8 mouse cellular contexts compared by ENCODE assay signal in genomic region chr5:115531671-115532270, GRCm38 (mm10). TPM values are rescaled to one million over a fixed set of nuclear protein-coding genes. Genes with fewer than 3 reads are reported as not detected.
DNase-seq lines count a peak whose midpoint lies in the region; ATAC-seq lines count a peak whose summit lies in the region.

No protein-coding gene starts in this region.

- no peak overlapping the region for H3K4me2 ChIP-seq in midbrain, embryonic 11.5 days
- no peak overlapping the region for H3K4me2 ChIP-seq in hindbrain, embryonic 16.5 days (ENCODE audit: low read length)
- H3K4me2 ChIP-seq in limb, embryonic 11.5 days (ENCODE audit: low read depth, severe bottlenecking) = peak overlapping the region; percentile 13; the same call in 1 of the 2 replicates
- no peak overlapping the region for H3K4me2 ChIP-seq in midbrain, embryonic 15.5 days

- H3K36me3 ChIP-seq in midbrain, embryonic 10.5 days = 0 out of 2 replicates have a peak, but pooled peaks cover 5% of the 10 kb centered on the region
- no peaks in the 10 kb centered on the region for H3K36me3 ChIP-seq in midbrain, embryonic 11.5 days (ENCODE audit: control insufficient read depth, insufficient read depth, low read length)
- no peaks in the 10 kb centered on the region for H3K36me3 ChIP-seq in hindbrain, embryonic 16.5 days (ENCODE audit: control insufficient read depth, insufficient read depth, low read length)
- H3K36me3 ChIP-seq in limb, embryonic 11.5 days (ENCODE audit: control insufficient read depth, insufficient read depth, low read length) = no peaks in the 10 kb centered on the region
- no peaks in the 10 kb centered on the region for H3K36me3 ChIP-seq in midbrain, embryonic 15.5 days (replicated peaks)

- H3K27ac ChIP-seq in midbrain, embryonic 10.5 days (replicated peaks) = peak overlapping the region; percentile 53
- no peak overlapping the region for H3K27ac ChIP-seq in midbrain, embryonic 11.5 days (ENCODE audit: low read depth, low read length)
- peak overlapping the region; percentile 67 for H3K27ac ChIP-seq in hindbrain, embryonic 16.5 days (ENCODE audit: low read depth, low read length)
- H3K27ac ChIP-seq in limb, embryonic 11.5 days (replicated peaks; ENCODE audit: low read depth, low read length) = peak overlapping the region; percentile 33; the same call in 1 of the 2 replicates
- peak overlapping the region; percentile 24; the same call in 1 of the 2 replicates for H3K27ac ChIP-seq in midbrain, embryonic 15.5 days

- H3K9ac ChIP-seq in midbrain, embryonic 11.5 days (ENCODE audit: low read length) = no peak overlapping the region
- peak overlapping the region; percentile 39; the same call in 1 of the 2 replicates for H3K9ac ChIP-seq in hindbrain, embryonic 16.5 days (ENCODE audit: low read depth, low read length)
- H3K9ac ChIP-seq in limb, embryonic 11.5 days (ENCODE audit: low read length) = peak overlapping the region; percentile 18; the same call in 1 of the 2 replicates
- H3K9ac ChIP-seq in midbrain, embryonic 15.5 days = peak overlapping the region; percentile 3; the same call in 1 of the 2 replicates

- no peak overlapping the region for H3K4me3 ChIP-seq in midbrain, embryonic 10.5 days
- H3K4me3 ChIP-seq in midbrain, embryonic 11.5 days (ENCODE audit: low read depth, low read length) = no peak overlapping the region
- no peak overlapping the region for H3K4me3 ChIP-seq in hindbrain, embryonic 16.5 days (ENCODE audit: low read length)
- H3K4me3 ChIP-seq in limb, embryonic 11.5 days (ENCODE audit: low read depth, low read length) = no peak overlapping the region
- H3K4me3 ChIP-seq in midbrain, embryonic 15.5 days = no peak overlapping the region

- peaks cover 60% of the 10 kb centered on the region for H3K4me1 ChIP-seq in midbrain, embryonic 10.5 days
- H3K4me1 ChIP-seq in midbrain, embryonic 11.5 days (ENCODE audit: control insufficient read depth, insufficient read depth, low read length) = peaks cover 4% of the 10 kb centered on the region
- peaks cover 37% of the 10 kb centered on the region for H3K4me1 ChIP-seq in hindbrain, embryonic 16.5 days (ENCODE audit: control insufficient read depth, insufficient read depth, low read depth, low read length)
- H3K4me1 ChIP-seq in limb, embryonic 11.5 days (ENCODE audit: control insufficient read depth, insufficient read depth, low read length) = peaks cover 62% of the 10 kb centered on the region
- H3K4me1 ChIP-seq in midbrain, embryonic 15.5 days = peaks cover 24% of the 10 kb centered on the region

- H3K9me3 ChIP-seq in midbrain, embryonic 10.5 days (replicated peaks) = no peaks in the 10 kb centered on the region
- no peaks in the 10 kb centered on the region for H3K9me3 ChIP-seq in midbrain, embryonic 11.5 days (ENCODE audit: control insufficient read depth, low read length)
- no peaks in the 10 kb centered on the region for H3K9me3 ChIP-seq in hindbrain, embryonic 16.5 days (ENCODE audit: control insufficient read depth, low read length)
- no peaks in the 10 kb centered on the region for H3K9me3 ChIP-seq in limb, embryonic 11.5 days (ENCODE audit: control insufficient read depth, low read length)
- H3K9me3 ChIP-seq in midbrain, embryonic 15.5 days = no peaks in the 10 kb centered on the region

- H3K27me3 ChIP-seq in midbrain, embryonic 10.5 days (ENCODE audit: low read depth, poor library complexity, severe bottlenecking) = peaks cover 5% of the 10 kb centered on the region
- no peaks in the 10 kb centered on the region for H3K27me3 ChIP-seq in midbrain, embryonic 11.5 days (ENCODE audit: control insufficient read depth, insufficient read depth, low read length)
- H3K27me3 ChIP-seq in hindbrain, embryonic 16.5 days (replicated peaks; ENCODE audit: control insufficient read depth, insufficient read depth, low read length) = no peaks in the 10 kb centered on the region
- no peaks in the 10 kb centered on the region for H3K27me3 ChIP-seq in limb, embryonic 11.5 days (ENCODE audit: control insufficient read depth, insufficient read depth, low read length)
- H3K27me3 ChIP-seq in midbrain, embryonic 15.5 days (replicated peaks) = no peaks in the 10 kb centered on the region

- no peak for ATAC-seq in midbrain, embryonic 11.5 days (ENCODE audit: low FRiP score)
- peak; percentile 87 for ATAC-seq in hindbrain, embryonic 16.5 days
- no peak for ATAC-seq in limb, embryonic 11.5 days (ENCODE audit: insufficient number of reproducible peaks, low FRiP score, low TSS enrichment, low read depth)
- no peak for ATAC-seq in midbrain, embryonic 15.5 days (replicated peaks)

- WGBS in midbrain, embryonic 10.5 days = 59% methylated on average over 18 of the region's 18 CpGs
- WGBS in midbrain, embryonic 11.5 days = 70% methylated on average over 18 of the region's 18 CpGs
- 33% methylated on average over 16 of the region's 18 CpGs for WGBS in hindbrain, embryonic 16.5 days
- 39% methylated on average over 18 of the region's 18 CpGs for WGBS in limb, embryonic 11.5 days
- WGBS in midbrain, embryonic 15.5 days = 51% methylated on average over 18 of the region's 18 CpGs

- DNase-seq in midbrain, embryonic 10.5 days (ENCODE audit: low spot score) = no peak
- no peak for DNase-seq in midbrain, embryonic 11.5 days (ENCODE audit: low spot score, missing footprints)
- peak; percentile 80 for DNase-seq in cerebellum, adult 11 months
- peak; percentile 95 for DNase-seq in gastrocnemius, adult 18-20 months (ENCODE audit: low spot score)
- DNase-seq in limb, embryonic 11.5 days (ENCODE audit: low spot score) = no peak
- DNase-seq in B cell, adult 2 months = no peak

RNA-seq across cellular contexts. Expression of gene Pxn, which starts 25.3 kb away (rescaled TPM):
- polyA plus RNA-seq in midbrain, embryonic 10.5 days (2016; fragmentation: Nextera tagmentation; extraction: Ambion mirVana) = 27.9 and 28.9 TPM in 2 replicates
- 7.3 and 7.7 TPM in 2 replicates for polyA plus RNA-seq in midbrain, embryonic 11.5 days (2014; fragmentation: Nextera tagmentation; extraction: Ambion mirVana)
- 10 to 100 TPM; 87.2 to 94.2 TPM for total RNA-seq in gastrocnemius, adult 18-20 months (2021)
- 19.1 and 23.9 TPM in 2 replicates for polyA plus RNA-seq in hindbrain, embryonic 16.5 days (2015; fragmentation: Nextera tagmentation; extraction: Ambion mirVana)
- polyA plus RNA-seq in limb, embryonic 11.5 days (2014; fragmentation: Nextera tagmentation; extraction: Ambion mirVana) = 13.5 and 17.7 TPM in 2 replicates
- polyA plus RNA-seq in midbrain, embryonic 15.5 days (2015; fragmentation: Nextera tagmentation; extraction: Ambion mirVana) = 20.4 and 20.9 TPM in 2 replicates

RNA-seq across cellular contexts. Expression of gene Rplp0, which starts 27.5 kb away (rescaled TPM):
- 1,126 and 1,338 TPM in 2 replicates for polyA plus RNA-seq in midbrain, embryonic 10.5 days (2016; fragmentation: Nextera tagmentation; extraction: Ambion mirVana)
- polyA plus RNA-seq in midbrain, embryonic 11.5 days (2014; fragmentation: Nextera tagmentation; extraction: Ambion mirVana) = 1,161 and 1,182 TPM in 2 replicates
- 100 to 1,000 TPM; 617 to 621 TPM for total RNA-seq in gastrocnemius, adult 18-20 months (2021)
- polyA plus RNA-seq in hindbrain, embryonic 16.5 days (2015; fragmentation: Nextera tagmentation; extraction: Ambion mirVana) = 814 and 834 TPM in 2 replicates
- 1,447 and 1,526 TPM in 2 replicates for polyA plus RNA-seq in limb, embryonic 11.5 days (2014; fragmentation: Nextera tagmentation; extraction: Ambion mirVana)
- 811 and 847 TPM in 2 replicates for polyA plus RNA-seq in midbrain, embryonic 15.5 days (2015; fragmentation: Nextera tagmentation; extraction: Ambion mirVana)

RNA-seq across cellular contexts. Expression of gene Gcn1l1, which starts 33.3 kb away (rescaled TPM):
- polyA plus RNA-seq in midbrain, embryonic 10.5 days (2016; fragmentation: Nextera tagmentation; extraction: Ambion mirVana) = 52.5 and 61.2 TPM in 2 replicates
- polyA plus RNA-seq in midbrain, embryonic 11.5 days (2014; fragmentation: Nextera tagmentation; extraction: Ambion mirVana) = 27.6 and 32.2 TPM in 2 replicates
- total RNA-seq in gastrocnemius, adult 18-20 months (2021) = 10 to 100 TPM; 27.9 to 31.1 TPM
- polyA plus RNA-seq in hindbrain, embryonic 16.5 days (2015; fragmentation: Nextera tagmentation; extraction: Ambion mirVana) = 32.2 and 39.3 TPM in 2 replicates
- polyA plus RNA-seq in limb, embryonic 11.5 days (2014; fragmentation: Nextera tagmentation; extraction: Ambion mirVana) = 39.6 and 44.5 TPM in 2 replicates
- polyA plus RNA-seq in midbrain, embryonic 15.5 days (2015; fragmentation: Nextera tagmentation; extraction: Ambion mirVana) = 48.3 and 53.4 TPM in 2 replicates

RNA-seq across cellular contexts. Expression of gene Sirt4, which starts 47.2 kb away (rescaled TPM):
- polyA plus RNA-seq in midbrain, embryonic 10.5 days (2016; fragmentation: Nextera tagmentation; extraction: Ambion mirVana) = 15.2 and 17.0 TPM in 2 replicates
- 16.2 and 18.9 TPM in 2 replicates for polyA plus RNA-seq in midbrain, embryonic 11.5 days (2014; fragmentation: Nextera tagmentation; extraction: Ambion mirVana)
- 10 to 100 TPM; 14.8 to 16.5 TPM for total RNA-seq in gastrocnemius, adult 18-20 months (2021)
- 24.8 and 26.8 TPM in 2 replicates for polyA plus RNA-seq in hindbrain, embryonic 16.5 days (2015; fragmentation: Nextera tagmentation; extraction: Ambion mirVana)
- 19.2 and 19.7 TPM in 2 replicates for polyA plus RNA-seq in limb, embryonic 11.5 days (2014; fragmentation: Nextera tagmentation; extraction: Ambion mirVana)
- polyA plus RNA-seq in midbrain, embryonic 15.5 days (2015; fragmentation: Nextera tagmentation; extraction: Ambion mirVana) = 31.6 and 32.6 TPM in 2 replicates

Comparison
In these comparisons a context has a peak if more than half of its experiments do, and no peak if none do; other contexts are left out.
1. DNase-seq: peak in cerebellum, adult 11 months (single experiment) and gastrocnemius, adult 18-20 months (single experiment); none in midbrain, embryonic 10.5 days (single experiment), midbrain, embryonic 11.5 days (single experiment), limb, embryonic 11.5 days (single experiment) and B cell, adult 2 months (0 of 2).